ENCODE assay signal across 23 mouse cellular contexts in genomic region chr13:52589043-52589442, GRCm38 (mm10). TPM values are rescaled to one million over a fixed set of nuclear protein-coding genes. Genes with fewer than 3 reads are reported as not detected.
"Had no signal": no experiment of that assay in that cellular context is flagged by ENCODE, and none has a peak within 500 bp of the region (broad histone marks: within the 10 kb centered on the region; RNA-seq: fewer than 3 reads in every experiment).

No protein-coding gene starts in this region.

- ATAC-seq: intestine, embryonic 16.5 days; midbrain, embryonic 13.5 days; midbrain, embryonic 16.5 days had no signal

- H3K27me3 ChIP-seq: lung, embryonic 15.5 days had no signal

- H3K36me3 ChIP-seq: lung, embryonic 15.5 days; midbrain, embryonic 10.5 days; midbrain, embryonic 13.5 days had no signal

- H3K4me2 ChIP-seq: lung, embryonic 15.5 days; midbrain, embryonic 13.5 days had no signal

- H3K4me1 ChIP-seq: midbrain, embryonic 13.5 days had no signal

- DNase-seq: kidney, adult 18-20 months; kidney, adult 9 months; kidney, postnatal 36 days; layer of hippocampus, postnatal 36 days; lung, adult 18-20 months; lung, postnatal 10 days; lung, postnatal 36 days; right cerebral cortex, adult 18-20 months; right cerebral cortex, postnatal 14 days; right cerebral cortex, postnatal 4 days; spleen, adult 18-20 months; thymus, adult 2 months; thymus, postnatal 14 days; thymus, postnatal 4 days had no signal

- H3K9me3 ChIP-seq: lung, embryonic 15.5 days; midbrain, embryonic 10.5 days; midbrain, embryonic 13.5 days had no signal

- H3K27ac ChIP-seq: kidney, postnatal 0 days; left cerebral cortex, adult 2 months; liver, embryonic 14.5 days; lung, embryonic 15.5 days; midbrain, embryonic 10.5 days; midbrain, embryonic 13.5 days had no signal

- H3K4me3 ChIP-seq: left cerebral cortex, adult 2 months; lung, embryonic 15.5 days; midbrain, embryonic 10.5 days; midbrain, embryonic 13.5 days had no signal

- H3K9ac ChIP-seq: liver, embryonic 14.5 days; lung, embryonic 15.5 days; midbrain, embryonic 13.5 days had no signal

RNA-seq across cellular contexts. Expression of gene Diras2, which starts 58.0 kb away (rescaled TPM):
- total RNA-seq: liver, adult 2 months had no signal
